Mouse (Mus musculus): ENCODE measurements around the gene Ddah2. TPM values are rescaled to one million over a fixed set of nuclear protein-coding genes. Genes with fewer than 3 reads are reported as not detected.

Ddah2 gene
- 1 to 10 TPM; 4.5 to 8.7 TPM for total RNA-seq (2021)
- long read RNA-seq, experiment 1, transcript Ddah2-201 (7 exons, 1,342 nt) = major isoform, 5 of 9 reads
- long read RNA-seq, experiment 1, partial matches to known transcripts = 2 of 9 reads
- long read RNA-seq, experiment 1, other reads (novel, unspliced or antisense) = 1 of 9 reads
- long read RNA-seq, experiment 2, partial matches to known transcripts = 1 of 4 reads
- long read RNA-seq, experiment 2, other reads (novel, unspliced or antisense) = 0 of 4 reads

GRCm38 (mm10) chr17:35058911-35059892 lies at the start of gene Ddah2:
Gene Ddah2 (plus strand): TSS chr17:35059035.
- DNase-seq (ENCODE audit: low spot score) = peak; percentile 89

GRCm38 (mm10) chr17:35009586-35009985 lies 49.2 kb upstream of the Ddah2 start:
- no peak for DNase-seq (ENCODE audit: low spot score)

- DNase-seq (ENCODE audit: low spot score) = no peak
Measured at GRCm38 (mm10) chr17:35011440-35011839, 47.4 kb upstream of the Ddah2 start.

- no peak for DNase-seq (ENCODE audit: low spot score)
Measured at GRCm38 (mm10) chr17:35012430-35012829, 46.4 kb upstream of the Ddah2 start.

- no peak for DNase-seq (ENCODE audit: low spot score)
Measured at GRCm38 (mm10) chr17:35013221-35013620, 45.6 kb upstream of the Ddah2 start.

GRCm38 (mm10) chr17:35015296-35015695 lies 43.5 kb upstream of the Ddah2 start:
- no peak for DNase-seq (ENCODE audit: low spot score)

- peak; percentile 48 for DNase-seq (ENCODE audit: low spot score)
Measured at GRCm38 (mm10) chr17:35016376-35016775, 42.5 kb upstream of the Ddah2 start, which contains the start of gene Vwa7. Gene Vwa7 (plus strand): TSS chr17:35016579.

GRCm38 (mm10) chr17:35016791-35017705 lies 41.8 kb upstream of the Ddah2 start:
- DNase-seq (ENCODE audit: low spot score) = no peak

GRCm38 (mm10) chr17:35017706-35018030 lies 41.2 kb upstream of the Ddah2 start:
- no peak for DNase-seq (ENCODE audit: low spot score)

- DNase-seq (ENCODE audit: low spot score) = no peak
Measured at GRCm38 (mm10) chr17:35018171-35018570, 40.7 kb upstream of the Ddah2 start.

GRCm38 (mm10) chr17:35019894-35020293 lies 38.9 kb upstream of the Ddah2 start:
- no peak for DNase-seq (ENCODE audit: low spot score)

- DNase-seq (ENCODE audit: low spot score) = no peak
Measured at GRCm38 (mm10) chr17:35020551-35020950, 38.3 kb upstream of the Ddah2 start.

- peak; percentile 89 for DNase-seq (ENCODE audit: low spot score)
Measured at GRCm38 (mm10) chr17:35021163-35021808, 37.5 kb upstream of the Ddah2 start.

GRCm38 (mm10) chr17:35021842-35022477 lies 36.9 kb upstream of the Ddah2 start:
- no peak for DNase-seq (ENCODE audit: low spot score)

- no peak for DNase-seq (ENCODE audit: low spot score)
Measured at GRCm38 (mm10) chr17:35022541-35023060, 36.2 kb upstream of the Ddah2 start.

GRCm38 (mm10) chr17:35023221-35023620 lies 35.6 kb upstream of the Ddah2 start:
- DNase-seq (ENCODE audit: low spot score) = no peak

GRCm38 (mm10) chr17:35023756-35024155 lies 35.1 kb upstream of the Ddah2 start:
- no peak for DNase-seq (ENCODE audit: low spot score)

GRCm38 (mm10) chr17:35024261-35024660 lies 34.6 kb upstream of the Ddah2 start:
- no peak for DNase-seq (ENCODE audit: low spot score)

- DNase-seq (ENCODE audit: low spot score) = no peak
Measured at GRCm38 (mm10) chr17:35024691-35025488, 33.9 kb upstream of the Ddah2 start.
